Mouse (Mus musculus): ENCODE results near the gene Meig1. TPM values are rescaled to one million over a fixed set of nuclear protein-coding genes. Genes with fewer than 3 reads are reported as not detected.
"Not testable (repeated sequence)": the region's sequence is repeated elsewhere in the genome, so short reads cannot be mapped to it uniquely, and the experiment has no call there.

The Meig1 gene
- 1 to 10 TPM; 3.3 to 4.6 TPM for total RNA-seq (2021)

- no peak for DNase-seq (ENCODE audit: low spot score in 2 of 2)
- intact Hi-C loops (cut with DNase I), result no loop called here
Observed at GRCm38 (mm10) chr2:3422548-3422947, at the start of gene Meig1. Gene Meig1 (minus strand): TSS chr2:3422648.

- DNase-seq (ENCODE audit: low spot score in 2 of 2), result no peak
- intact Hi-C loops (cut with DNase I), result no loop called here
Observed at GRCm38 (mm10) chr2:3456590-3456989, 34.1 kb upstream of the Meig1 start.

- intact Hi-C loops (cut with DNase I), result no loop called here
- peak in 1 of 2 experiments; percentile 12 for DNase-seq (ENCODE audit: low spot score in 2 of 2)
Observed at GRCm38 (mm10) chr2:3453096-3453495, 30.6 kb upstream of the Meig1 start.

- DNase-seq (ENCODE audit: low spot score in 2 of 2), result peak; percentile 54 to 92
- intact Hi-C loops (cut with DNase I), result no loop called here
Observed at GRCm38 (mm10) chr2:3449431-3449830, 27.0 kb upstream of the Meig1 start.

- intact Hi-C loops (cut with DNase I), result no loop called here
- no peak for DNase-seq (ENCODE audit: low spot score in 2 of 2)
Observed at GRCm38 (mm10) chr2:3445984-3446383, 23.5 kb upstream of the Meig1 start.

- DNase-seq (ENCODE audit: low spot score in 2 of 2), result peak in 1 of 2 experiments; percentile 19
Observed at GRCm38 (mm10) chr2:3444206-3444605, 21.8 kb upstream of the Meig1 start.

GRCm38 (mm10) chr2:3437956-3438355 lies 15.5 kb upstream of the Meig1 start:
- DNase-seq (ENCODE audit: low spot score in 2 of 2), result no peak

More at GRCm38 (mm10) chr2:3444206-3444605, 21.8 kb upstream of the Meig1 start:
- intact Hi-C loops (cut with DNase I), result no loop called here

GRCm38 (mm10) chr2:3435369-3436061 lies 13.1 kb upstream of the Meig1 start:
- no peak for DNase-seq (ENCODE audit: low spot score in 2 of 2)
- intact Hi-C loops (cut with DNase I), result no loop called here

More at GRCm38 (mm10) chr2:3437956-3438355, 15.5 kb upstream of the Meig1 start:
- intact Hi-C loops (cut with DNase I), result no loop called here

- intact Hi-C loops (cut with DNase I), result no loop called here
- DNase-seq (ENCODE audit: low spot score in 2 of 2), result no peak
Observed at GRCm38 (mm10) chr2:3430956-3431355, 8.5 kb upstream of the Meig1 start.

GRCm38 (mm10) chr2:3424579-3424910 lies 2.1 kb upstream of the Meig1 start:
- intact Hi-C loops (cut with DNase I), result loop anchor here (2.0 kb wide), 1 partner anchor 50 kb away; the partner anchor contains the start of gene Suv39h2
- DNase-seq (ENCODE audit: low spot score in 2 of 2), result no peak

- peak; percentile 91 to 97 for DNase-seq (ENCODE audit: low spot score in 2 of 2)
- intact Hi-C loops (cut with DNase I), result loop anchor here (2.0 kb wide), 1 partner anchor 51 kb away; the partner anchor contains the start of gene Suv39h2
Observed at GRCm38 (mm10) chr2:3423841-3424578, 1.6 kb upstream of the Meig1 start, which contains the start of gene Dclre1c. Gene Dclre1c (plus strand): TSS chr2:3424131.

GRCm38 (mm10) chr2:3420157-3420556 lies 2.3 kb downstream of the Meig1 start:
- peak in 1 of 2 experiments; percentile 25 for DNase-seq (ENCODE audit: low spot score in 2 of 2)
- intact Hi-C loops (cut with DNase I), result no loop called here

GRCm38 (mm10) chr2:3418883-3419431 lies 3.5 kb downstream of the Meig1 start:
- intact Hi-C loops (cut with DNase I), result loop anchor here (5.0 to 10.0 kb wide), 2 partner anchors 93 to 304 kb away; partner anchors contain the start of genes Cdnf, Fam171a1, Gm45902 and Hspa14

GRCm38 (mm10) chr2:3415676-3416075 lies 6.8 kb downstream of the Meig1 start:
- intact Hi-C loops (cut with DNase I), result loop anchor here (2.0 to 10.0 kb wide), 3 partner anchors 67 to 301 kb away; partner anchors contain the start of genes Cdnf, Fam171a1, Gm45902 and Hspa14
- DNase-seq (ENCODE audit: low spot score in 2 of 2), result no peak

More at GRCm38 (mm10) chr2:3418883-3419431, 3.5 kb downstream of the Meig1 start:
- DNase-seq (ENCODE audit: low spot score in 2 of 2), result peak; percentile 94 to 97

- DNase-seq (ENCODE audit: low spot score in 2 of 2), result peak; percentile 46 to 64
- intact Hi-C loops (cut with DNase I), result loop anchor here (2.0 to 10.0 kb wide), 2 partner anchors 65 to 299 kb away; partner anchors contain the start of gene Fam171a1
Observed at GRCm38 (mm10) chr2:3414241-3414640, 8.2 kb downstream of the Meig1 start.

- DNase-seq (ENCODE audit: low spot score in 2 of 2), result no peak
- intact Hi-C loops (cut with DNase I), result no loop called here
Observed at GRCm38 (mm10) chr2:3407756-3408155, 14.7 kb downstream of the Meig1 start.

- intact Hi-C loops (cut with DNase I), result no loop called here
Observed at GRCm38 (mm10) chr2:3405981-3406380, 16.5 kb downstream of the Meig1 start.

GRCm38 (mm10) chr2:3397110-3397509 lies 25.3 kb downstream of the Meig1 start, which contains the start of gene Olah:
Gene Olah (minus strand): TSS chr2:3397210.
- intact Hi-C loops (cut with DNase I); DNase-seq (ENCODE audit: low spot score in 2 of 2): not testable (repeated sequence)

More at GRCm38 (mm10) chr2:3405981-3406380, 16.5 kb downstream of the Meig1 start:
- peak in 1 of 2 experiments; percentile 59 for DNase-seq (ENCODE audit: low spot score in 2 of 2)

GRCm38 (mm10) chr2:3391945-3392344 lies 30.5 kb downstream of the Meig1 start:
- intact Hi-C loops (cut with DNase I), result no loop called here
- no peak for DNase-seq (ENCODE audit: low spot score in 2 of 2)
